Mouse (Mus musculus) brain, embryonic 14.5 days (tissue): ENCODE measurements around the gene Arhgap21.

Experiments used
- CTCF ChIP-seq: fragments of 200-500 bp; IDR thresholded peaks from 2 replicates; pipeline ENCODE4 v1.5.1; 2012; ENCODE audit warnings: inconsistent platforms, mild to moderate bottlenecking, moderate library complexity, borderline replicate concordance; ENCODE audit not compliant: insufficient read depth, insufficient read length; ENCODE audit errors: extremely low read depth
- POLR2A ChIP-seq: fragments of 200-500 bp; IDR thresholded peaks from 2 replicates; pipeline ENCODE4 v1.6.1; 2012; ENCODE audit warnings: mild to moderate bottlenecking, inconsistent platforms, borderline replicate concordance; ENCODE audit not compliant: poor library complexity, insufficient read depth, insufficient read length, severe bottlenecking; ENCODE audit errors: extremely low read depth

- TF ChIP-seq CTCF = no peak
- no peak for TF ChIP-seq POLR2A
Measured at GRCm38 (mm10) chr2:20934406-20934805, 34.3 kb downstream of the Arhgap21 start.
